Mouse (Mus musculus) intestine, embryonic 16.5 days (tissue): ENCODE measurements around the gene 1300017J02Rik. TPM values are rescaled to one million over a fixed set of nuclear protein-coding genes. Genes with fewer than 3 reads are reported as not detected.
"Not testable (repeated sequence)": the region's sequence is repeated elsewhere in the genome, so short reads cannot be mapped to it uniquely, and the experiment has no call there.

Experiments used
- ATAC-seq: fragments of 200-750 bp; cut with Nextera tagmentation; 2 replicates; pipeline ENCODE4 v1.8.0; 2017; ENCODE audit warnings: moderate TSS enrichment, moderate library complexity
- H3K27ac ChIP-seq: fragments of 300-500 bp; sonication (generic); 2 replicates; pipeline ENCODE4 v1.5.1; 2014; ENCODE audit warnings: mild to moderate bottlenecking, low read length
- H3K27me3 ChIP-seq: fragments of 300-500 bp; sonication (generic); replicated peaks from 2 replicates; pipeline ENCODE4 v1.6.1; 2014; ENCODE audit warnings: low read length, control low read depth, mixed read lengths; ENCODE audit not compliant: control insufficient read depth, insufficient read depth
- H3K36me3 ChIP-seq: fragments of 300-500 bp; sonication (generic); 2 replicates; pipeline ENCODE4 v1.6.1; 2014; ENCODE audit warnings: low read length, control low read depth; ENCODE audit not compliant: control insufficient read depth, insufficient read depth
- H3K4me1 ChIP-seq: fragments of 300-500 bp; sonication (generic); 2 replicates; pipeline ENCODE4 v1.6.1; 2014; ENCODE audit warnings: low read length, control low read depth, mixed read lengths; ENCODE audit not compliant: control insufficient read depth, insufficient read depth
- H3K4me2 ChIP-seq: fragments of 300-500 bp; sonication (generic); 2 replicates; pipeline ENCODE4 v1.6.1; 2014; ENCODE audit warnings: low read depth, low read length, control low read depth
- H3K4me3 ChIP-seq: fragments of 300-500 bp; sonication (generic); 2 replicates; pipeline ENCODE4 v1.5.1; 2014; ENCODE audit warnings: mild to moderate bottlenecking, low read length
- H3K9ac ChIP-seq: fragments of 300-500 bp; sonication (generic); 2 replicates; pipeline ENCODE4 v1.6.1; 2014; ENCODE audit warnings: low read depth, low read length
- H3K9me3 ChIP-seq: fragments of 300-500 bp; sonication (generic); 2 replicates; pipeline ENCODE4 v1.6.1; 2016; ENCODE audit warnings: low read length, control low read depth; ENCODE audit not compliant: control insufficient read depth
- WGBS: fragments of 180-500 bp; shearing (Covaris S2); extraction: QIAGEN DNeasy Blood & Tissue Kit; methylation state at CpG from one replicate; pipeline ENCODE4 v1.1.7; 2014; 5-methylcytosine and 5-hydroxymethylcytosine counted together
- polyA plus RNA-seq: library from polyadenylated mRNA; unstranded; fragments of >200 nt; fragmentation: Nextera tagmentation; extraction: Ambion mirVana; gene quantifications from 2 replicates; pipeline ENCODE4 v1.2.1, GENCODE M21; 2015

1300017J02Rik gene
- 1.8 and 2.9 TPM in 2 replicates for polyA plus RNA-seq

GRCm38 (mm10) chr9:103304927-103305326 is at the start of gene 1300017J02Rik, which contains the start of gene Topbp1:
Gene 1300017J02Rik (minus strand): TSS chr9:103305082.
Gene Topbp1 (plus strand): TSS chr9:103305215.
- Histone ChIP-seq H3K4me1 (peaks cover 5% of the 10 kb centered on the region), H3K4me2 (peak within 1 kb of the TSS; percentile 68), H3K9ac (peak within 1 kb of the TSS; percentile 85), H3K27me3 (no peaks in the 10 kb centered on the region), H3K4me3 (peak within 1 kb of the TSS; percentile 78), H3K27ac (peak within 1 kb of the TSS; percentile 75), H3K36me3 (no peaks in the 10 kb centered on the region), H3K9me3 (no peaks in the 10 kb centered on the region)
- under 1% methylated on average over 49 of the region's 49 CpGs for WGBS
- peak; percentile 98 for ATAC-seq

DNA sequence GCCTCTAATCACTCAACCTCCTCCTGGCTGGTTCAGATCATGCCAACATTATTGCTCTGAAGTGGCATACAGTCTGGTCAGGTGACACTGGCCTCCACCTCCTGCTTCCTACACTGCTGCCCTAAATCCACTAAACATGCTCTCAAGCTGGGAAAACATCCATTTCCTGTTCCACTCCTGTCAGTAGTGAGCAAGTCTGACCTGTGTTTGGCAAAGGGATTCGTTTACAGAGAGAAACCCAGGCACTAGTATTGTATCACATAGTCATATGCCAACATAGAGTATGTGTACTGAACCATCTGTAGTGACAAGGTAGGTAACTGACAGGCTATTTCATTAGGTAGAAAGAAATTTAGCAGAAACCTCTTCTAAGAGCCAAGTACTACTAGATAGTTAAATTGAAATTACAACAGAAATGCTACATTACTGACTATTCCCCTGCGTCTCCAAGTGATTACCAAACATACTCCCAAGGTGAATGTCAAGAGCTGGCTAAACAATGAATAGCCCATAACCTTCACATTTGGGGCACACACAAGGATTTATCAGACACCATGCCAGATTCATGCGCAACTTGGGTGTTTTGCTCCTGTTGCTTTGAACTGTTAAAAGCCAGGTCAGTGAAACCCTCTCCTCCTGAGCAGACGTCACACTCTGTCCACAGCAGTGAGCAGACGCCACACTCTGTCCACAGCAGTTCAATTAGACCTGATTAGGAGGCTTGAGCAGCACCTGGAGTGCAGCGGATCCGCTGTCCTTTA is 48.8 kb upstream of the 1300017J02Rik start:
- not testable (repeated sequence) for H3K27ac ChIP-seq, H3K4me2 ChIP-seq, H3K9ac ChIP-seq, H3K4me1 ChIP-seq, H3K27me3 ChIP-seq, ATAC-seq, H3K9me3 ChIP-seq, H3K4me3 ChIP-seq
- whole genome bisulfite sequencing: 77% methylated on average over 7 of the region's 7 CpGs
- peaks cover 17% of the 10 kb centered on the region for H3K36me3 ChIP-seq

DNA sequence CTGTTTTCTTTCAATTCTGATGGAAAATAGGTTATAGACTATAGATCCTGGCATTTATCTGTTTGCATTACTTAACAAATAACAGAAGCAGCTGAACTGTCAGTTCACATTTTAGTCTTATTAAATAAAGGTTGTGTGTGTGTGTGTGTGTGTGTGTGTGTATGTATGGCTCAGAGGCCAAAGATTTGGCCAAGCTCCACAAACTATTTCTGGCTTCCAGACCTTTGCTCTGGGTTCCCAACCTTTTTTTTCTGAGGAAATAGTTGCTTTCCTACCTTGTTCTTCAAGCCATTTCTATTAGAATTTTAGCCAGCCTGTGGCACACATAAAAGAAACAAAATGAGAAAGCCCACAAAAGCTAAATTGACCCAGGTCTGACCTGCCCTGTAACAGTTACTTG is 43.9 kb upstream of the 1300017J02Rik start:
- H3K27ac ChIP-seq: no peak overlapping the region
- H3K4me1 ChIP-seq: no peaks in the 10 kb centered on the region
- no peak overlapping the region for H3K9ac ChIP-seq
- no peaks in the 10 kb centered on the region for H3K27me3 ChIP-seq
- peaks cover 14% of the 10 kb centered on the region for H3K36me3 ChIP-seq
- ATAC-seq: no peak
- H3K9me3 ChIP-seq: no peaks in the 10 kb centered on the region
- H3K4me3 ChIP-seq: no peak overlapping the region
- no peak overlapping the region for H3K4me2 ChIP-seq

GRCm38 (mm10) chr9:103347996-103348490 is 43.2 kb upstream of the 1300017J02Rik start:
- Histone ChIP-seq H3K36me3 (peaks cover 14% of the 10 kb centered on the region), H3K4me1 (no peaks in the 10 kb centered on the region), H3K27ac (no peak overlapping the region), H3K4me3 (no peak overlapping the region), H3K9me3 (no peaks in the 10 kb centered on the region), H3K4me2 (no peak overlapping the region), H3K27me3 (no peaks in the 10 kb centered on the region), H3K9ac (no peak overlapping the region)
- WGBS: 70% methylated on average over 1 of the region's 1 CpGs
- ATAC-seq: no peak

DNA sequence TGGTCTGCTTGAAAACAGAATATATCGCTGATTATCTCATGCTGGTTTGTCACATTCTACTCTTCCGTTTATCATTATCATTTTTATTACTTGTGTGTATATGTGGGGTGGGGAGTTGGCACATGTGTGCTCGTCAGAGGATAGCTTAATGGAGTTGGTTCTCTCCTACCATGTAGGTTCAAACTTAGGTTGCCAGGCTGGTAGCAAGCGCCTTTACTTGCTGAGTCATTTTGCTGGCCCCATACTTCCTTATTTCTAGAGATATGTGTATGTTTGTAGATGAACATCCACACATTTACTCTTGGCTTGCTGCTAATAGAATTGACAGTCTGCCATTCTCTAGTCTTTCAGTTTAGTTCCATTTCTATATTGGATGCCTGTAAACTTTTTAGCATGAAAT is 42.2 kb upstream of the 1300017J02Rik start:
- H3K27me3 ChIP-seq: no peaks in the 10 kb centered on the region
- H3K9ac ChIP-seq: no peak overlapping the region
- no peaks in the 10 kb centered on the region for H3K4me1 ChIP-seq
- no peak overlapping the region for H3K4me2 ChIP-seq
- H3K36me3 ChIP-seq: peaks cover 10% of the 10 kb centered on the region
- 80% methylated on average over 4 of the region's 4 CpGs for WGBS
- no peak overlapping the region for H3K27ac ChIP-seq
- no peaks in the 10 kb centered on the region for H3K9me3 ChIP-seq
- no peak overlapping the region for H3K4me3 ChIP-seq
- ATAC-seq: 0 out of 2 replicates have a peak, but pooled peaks have one; percentile 27

DNA sequence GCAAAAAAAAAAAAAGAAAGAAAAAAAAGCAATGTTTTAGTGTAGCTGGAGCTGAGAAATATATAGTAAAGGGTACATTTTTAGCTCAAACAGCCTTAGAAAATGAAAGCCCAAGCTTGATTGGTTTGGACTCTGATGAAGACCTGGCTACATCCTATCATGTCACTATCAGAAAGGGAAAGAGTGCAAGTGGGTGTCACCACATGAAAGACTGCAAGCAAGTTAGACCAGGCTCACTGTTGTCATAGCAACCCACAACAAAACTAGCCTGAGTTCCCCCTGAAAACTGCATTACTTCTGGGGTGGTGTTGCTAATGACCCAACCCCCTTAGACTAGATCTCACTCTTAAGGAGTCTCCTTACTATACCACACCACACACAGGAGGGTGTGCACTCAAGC is 32.0 kb upstream of the 1300017J02Rik start:
- no peak for ATAC-seq
- H3K36me3 ChIP-seq: peaks cover 25% of the 10 kb centered on the region

GRCm38 (mm10) chr9:103332663-103333062 is 27.8 kb upstream of the 1300017J02Rik start:
- Histone ChIP-seq H3K27ac (no peak overlapping the region), H3K4me3 (no peak overlapping the region), H3K4me1 (no peaks in the 10 kb centered on the region), H3K9ac (no peak overlapping the region), H3K36me3 (peaks cover 18% of the 10 kb centered on the region), H3K9me3 (no peaks in the 10 kb centered on the region), H3K4me2 (no peak overlapping the region), H3K27me3 (no peaks in the 10 kb centered on the region)
- 90% methylated on average over 6 of the region's 6 CpGs for WGBS
- ATAC-seq: no peak

More for the DNA sequence above, 32.0 kb upstream of the 1300017J02Rik start:
- no peak overlapping the region for H3K9ac ChIP-seq
- no peak overlapping the region for H3K27ac ChIP-seq
- H3K4me1 ChIP-seq: no peaks in the 10 kb centered on the region
- no peaks in the 10 kb centered on the region for H3K27me3 ChIP-seq
- H3K4me2 ChIP-seq: no peak overlapping the region
- no peak overlapping the region for H3K4me3 ChIP-seq
- H3K9me3 ChIP-seq: no peaks in the 10 kb centered on the region

DNA sequence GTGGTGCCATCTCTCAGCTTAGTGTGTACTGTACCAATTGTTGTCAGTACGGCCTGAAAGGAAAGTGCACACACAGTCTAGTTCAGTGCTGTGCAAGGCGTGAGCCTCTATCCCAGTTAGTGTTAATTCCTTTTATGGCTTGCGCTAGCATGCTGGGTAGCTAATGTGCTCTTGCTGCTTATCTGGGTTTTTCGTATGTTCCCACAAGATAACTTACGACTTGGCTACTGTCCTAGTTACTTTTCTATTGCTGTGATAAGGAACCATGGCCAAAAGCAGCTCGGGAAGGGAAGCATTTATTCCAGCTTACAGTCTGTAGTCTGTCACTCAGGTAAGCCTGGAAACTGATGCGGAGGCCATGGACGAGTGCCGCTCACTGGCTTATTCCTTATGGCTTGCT is 21.6 kb upstream of the 1300017J02Rik start:
- WGBS: 71% methylated on average over 9 of the region's 9 CpGs
- no peak overlapping the region for H3K27ac ChIP-seq
- H3K36me3 ChIP-seq: peaks cover 19% of the 10 kb centered on the region
- no peak overlapping the region for H3K9ac ChIP-seq
- ATAC-seq: peak; percentile 82
- no peaks in the 10 kb centered on the region for H3K4me1 ChIP-seq
- H3K4me3 ChIP-seq: no peak overlapping the region
- no peaks in the 10 kb centered on the region for H3K27me3 ChIP-seq
- no peak overlapping the region for H3K4me2 ChIP-seq
- no peaks in the 10 kb centered on the region for H3K9me3 ChIP-seq

DNA sequence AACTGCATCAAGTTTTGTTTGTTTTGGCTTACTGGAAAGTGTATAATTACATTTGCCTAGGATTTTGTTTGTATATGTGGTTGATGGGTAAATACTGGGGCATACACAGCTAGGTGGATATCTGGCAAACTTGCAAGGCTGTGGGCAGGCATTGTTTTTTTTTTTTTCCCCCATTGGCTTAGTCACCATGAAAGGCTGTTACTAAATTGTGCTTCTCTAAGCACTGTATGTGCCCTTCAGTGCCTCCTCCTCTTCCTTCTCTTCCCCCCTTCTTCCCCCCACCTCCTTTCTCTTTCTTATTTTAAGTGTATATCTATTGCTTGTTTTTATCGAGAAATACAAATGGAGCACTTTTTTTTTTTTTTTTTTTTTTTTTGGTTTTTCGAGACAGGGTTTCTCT is 19.8 kb upstream of the 1300017J02Rik start:
- Histone ChIP-seq H3K9me3 (no peaks in the 10 kb centered on the region), H3K36me3 (peaks cover 24% of the 10 kb centered on the region), H3K27me3 (no peaks in the 10 kb centered on the region), H3K4me2 (no peak overlapping the region), H3K4me1 (no peaks in the 10 kb centered on the region), H3K27ac (no peak overlapping the region), H3K9ac (no peak overlapping the region), H3K4me3 (no peak overlapping the region)
- WGBS: 100% methylated on average over 1 of the region's 2 CpGs
- ATAC-seq: no peak
